Mouse (Mus musculus) liver, postnatal 0 days (tissue): ENCODE data around the gene Scarf1.

Source experiments
- CTCF ChIP-seq: sonication (generic); IDR thresholded peaks from 2 replicates; pipeline ENCODE4 v1.5.1; 2016; ENCODE audit warnings: antibody characterized with exemption, low read depth
- EP300 ChIP-seq: IDR thresholded peaks from 2 replicates; pipeline ENCODE4 v1.6.1; 2016; ENCODE audit warnings: antibody characterized with exemption, low read depth, mild to moderate bottlenecking

GRCm38 (mm10) chr11:75464417-75464816, 48.9 kb upstream of the Scarf1 start:
- TF ChIP-seq CTCF = no peak
- TF ChIP-seq EP300 = no peak
